Mouse (Mus musculus) bone marrow, adult 2 months (tissue): ENCODE measurements around the gene Coq5. TPM values are rescaled to one million over a fixed set of nuclear protein-coding genes. Genes with fewer than 3 reads are reported as not detected.
A peak's percentile ranks its signal among the peaks of the same experiment; 100 is the strongest.

ENCODE experiments used
- H3K27ac ChIP-seq: fragments of 200-500 bp; 2 replicates; pipeline ENCODE4 v1.5.1; 2012; ENCODE audit warnings: low read depth, mild to moderate bottlenecking, control low read depth, inconsistent platforms, low read length; ENCODE audit not compliant: control insufficient read depth, poor library complexity, insufficient read depth
- H3K4me1 ChIP-seq: fragments of 200-500 bp; 2 replicates; pipeline ENCODE4 v1.6.1; 2011; ENCODE audit warnings: low read length; ENCODE audit not compliant: control insufficient read depth, insufficient read depth
- H3K4me3 ChIP-seq: fragments of 200-500 bp; replicated peaks from 2 replicates; pipeline ENCODE3; 2011; ENCODE audit warnings: mild to moderate bottlenecking, low read depth, low read length, control low read depth; ENCODE audit not compliant: control insufficient read depth
- CTCF ChIP-seq: fragments of 200-500 bp; IDR thresholded peaks from 2 replicates; pipeline ENCODE4 v1.5.1; 2011; ENCODE audit warnings: low read length, control low read depth; ENCODE audit not compliant: control insufficient read depth, insufficient read depth
- POLR2A ChIP-seq: fragments of 200-500 bp; IDR thresholded peaks from 2 replicates; pipeline ENCODE4 v1.6.1; 2011; ENCODE audit warnings: low read depth, mild to moderate bottlenecking, control low read depth, low read length, borderline replicate concordance; ENCODE audit not compliant: control insufficient read depth
- WGBS: fragments of 180-500 bp; shearing (Covaris S2); methylation state at CpG from one replicate; pipeline ENCODE4 v1.1.7; 2018; 5-methylcytosine and 5-hydroxymethylcytosine counted together
- polyA plus RNA-seq: library from polyadenylated mRNA; stranded (reverse); fragments of >200 nt; gene quantifications from 2 replicates; pipeline ENCODE4 v1.2.4, GENCODE M21; 2011; ENCODE audit warnings: low replicate concordance; ENCODE audit not compliant: missing spikeins, insufficient read depth, insufficient read length

Coq5 gene
- polyA plus RNA-seq, 1 experiment, result 32.9 TPM

GRCm38 (mm10) chr5:115261880-115262279, 17.6 kb upstream of the Coq5 start:
- no peak overlapping the region for H3K27ac ChIP-seq
- 74% methylated on average over 1 of the region's 1 CpGs for WGBS
- TF ChIP-seq POLR2A, result no peak
- no peak for TF ChIP-seq CTCF
- H3K4me1 ChIP-seq, result peaks cover 12% of the 10 kb centered on the region
- H3K4me3 ChIP-seq, result no peak overlapping the region

- TF ChIP-seq CTCF (no peak), POLR2A (no peak)
- WGBS, result 92% methylated on average over 14 of the region's 14 CpGs
- Histone ChIP-seq H3K4me1 (peaks cover 13% of the 10 kb centered on the region), H3K4me3 (no peak overlapping the region), H3K27ac (no peak overlapping the region)
These were observed 16.8 kb upstream of the Coq5 start for GRCm38 (mm10) chr5:115262502-115263291.

- Histone ChIP-seq H3K27ac (peak overlapping the region; percentile 84), H3K4me1 (peaks cover 17% of the 10 kb centered on the region), H3K4me3 (no peak overlapping the region)
- TF ChIP-seq POLR2A, result no peak
- no peak for TF ChIP-seq CTCF
- 66% methylated on average over 5 of the region's 5 CpGs for WGBS
These were observed 13.1 kb upstream of the Coq5 start for GRCm38 (mm10) chr5:115266340-115266739.

- Histone ChIP-seq H3K4me3 (peak overlapping the region; percentile 32), H3K4me1 (peaks cover 17% of the 10 kb centered on the region), H3K27ac (peak overlapping the region; percentile 84)
- TF ChIP-seq CTCF, result no peak
- no peak for TF ChIP-seq POLR2A
- 23% methylated on average over 8 of the region's 8 CpGs for WGBS
These were observed 12.5 kb upstream of the Coq5 start for GRCm38 (mm10) chr5:115266787-115267468.

- peaks cover 17% of the 10 kb centered on the region for H3K4me1 ChIP-seq
- peak overlapping the region; percentile 81 for H3K27ac ChIP-seq
- no peak for TF ChIP-seq POLR2A
- TF ChIP-seq CTCF, result no peak
- H3K4me3 ChIP-seq, result no peak overlapping the region
- WGBS, result 59% methylated on average over 3 of the region's 3 CpGs
These were observed 11.9 kb upstream of the Coq5 start for GRCm38 (mm10) chr5:115267469-115268045.

- Histone ChIP-seq H3K4me1 (peaks cover 17% of the 10 kb centered on the region), H3K27ac (peak overlapping the region; percentile 5; the same call in 1 of the 2 replicates), H3K4me3 (no peak overlapping the region)
- WGBS, result 30% methylated on average over 3 of the region's 3 CpGs
- no peak for TF ChIP-seq POLR2A
- no peak for TF ChIP-seq CTCF
These were observed 11.2 kb upstream of the Coq5 start for GRCm38 (mm10) chr5:115268266-115268665.

GRCm38 (mm10) chr5:115269969-115270368, 9.5 kb upstream of the Coq5 start:
- TF ChIP-seq POLR2A (no peak), CTCF (no peak)
- Histone ChIP-seq H3K27ac (no peak overlapping the region), H3K4me1 (peaks cover 16% of the 10 kb centered on the region), H3K4me3 (peak overlapping the region; percentile 48)
- 48% methylated on average over 1 of the region's 1 CpGs for WGBS
